Mouse (Mus musculus) erythroblast, embryonic 14.5 days (primary cell): ENCODE measurements around the gene Plcb3. TPM values are rescaled to one million over a fixed set of nuclear protein-coding genes. Genes with fewer than 3 reads are reported as not detected.

Experiments
- H3K27me3 ChIP-seq: 2 replicates; pipeline ENCODE4 v1.6.1; 2012; ENCODE audit warnings: inconsistent platforms; ENCODE audit not compliant: control insufficient read depth
- H3K36me3 ChIP-seq: 2 replicates; pipeline ENCODE4 v1.6.1; 2012; ENCODE audit warnings: mild to moderate bottlenecking, inconsistent platforms; ENCODE audit not compliant: control insufficient read depth
- H3K4me1 ChIP-seq: 2 replicates; pipeline ENCODE4 v1.6.1; 2012; ENCODE audit warnings: inconsistent platforms; ENCODE audit not compliant: control insufficient read depth
- H3K4me3 ChIP-seq: replicated peaks from 2 replicates; pipeline ENCODE3; 2012; ENCODE audit warnings: moderate library complexity, mild to moderate bottlenecking, inconsistent platforms
- H3K9me3 ChIP-seq: 2 replicates; pipeline ENCODE4 v1.6.1; 2012; ENCODE audit warnings: low read length, inconsistent platforms, mixed read lengths; ENCODE audit not compliant: control insufficient read depth
- GATA1 ChIP-seq: IDR thresholded peaks from 2 replicates; pipeline ENCODE4 v1.6.1; 2012; ENCODE audit warnings: low read length, inconsistent platforms, mixed read lengths
- TAL1 ChIP-seq: IDR thresholded peaks from 3 replicates; pipeline ENCODE4 v1.6.1; 2012; ENCODE audit warnings: low read length, inconsistent platforms, mixed read lengths
- polyA plus RNA-seq: library from polyadenylated mRNA; stranded (reverse); fragments of >175 nt; gene quantifications from 2 replicates; pipeline ENCODE4 v1.2.3, GENCODE M21; 2012

The Plcb3 gene
- polyA plus RNA-seq, 1 experiment = 0.22 TPM

DNA sequence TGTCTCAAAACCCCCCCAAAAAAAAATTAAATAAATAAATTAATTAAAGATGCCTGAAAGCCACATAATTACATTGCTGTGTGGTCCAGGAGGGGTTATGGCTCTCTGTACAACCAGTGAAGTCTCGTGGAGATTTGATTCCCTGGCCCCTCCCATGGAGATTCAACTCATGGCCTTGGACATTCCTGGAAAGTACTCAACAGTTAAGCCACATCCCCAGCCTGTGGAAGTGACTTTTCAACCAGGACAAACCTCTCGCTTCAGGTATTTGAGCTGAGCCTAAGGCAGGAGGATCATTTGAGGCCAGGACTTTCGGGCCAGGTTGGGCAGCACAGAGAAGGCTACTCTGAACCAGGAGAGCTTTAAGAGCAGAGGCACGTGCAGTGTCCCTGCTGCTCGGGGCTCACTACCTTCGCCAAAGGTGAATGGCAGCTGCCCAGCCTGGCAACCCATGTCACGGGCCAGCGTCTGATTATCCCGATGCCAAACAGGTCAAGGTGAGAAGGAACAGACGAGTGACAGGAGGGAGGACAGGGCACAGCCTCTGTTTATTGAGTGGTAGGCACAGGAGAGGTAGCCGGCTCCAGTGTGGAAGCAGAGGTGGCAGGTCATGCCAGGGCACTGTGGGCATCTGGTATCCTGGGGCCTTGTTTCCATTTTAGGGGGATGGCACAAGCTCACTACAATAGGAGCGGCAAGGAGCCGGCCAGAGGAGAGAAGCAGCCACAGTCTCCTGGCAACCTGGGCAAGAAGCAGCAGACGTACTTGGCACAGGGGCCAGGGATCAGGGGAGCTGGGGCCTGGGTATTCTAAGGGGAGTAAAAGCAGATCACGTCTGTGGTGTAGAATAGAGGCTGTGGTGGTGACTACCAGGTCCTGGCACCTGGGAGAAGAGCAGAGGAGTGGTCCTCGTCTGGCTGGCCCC lies 38.5 kb downstream of the Plcb3 start:
- Histone ChIP-seq H3K27me3 (peaks cover 40% of the 10 kb centered on the region), H3K4me1 (peaks cover 27% of the 10 kb centered on the region), H3K9me3 (peaks cover 10% of the 10 kb centered on the region; the same call in 1 of the 2 replicates), H3K4me3 (no peak overlapping the region), H3K36me3 (no peaks in the 10 kb centered on the region; the same call in 1 of the 2 replicates)
- no peak for TF ChIP-seq GATA1
- no peak for TF ChIP-seq TAL1

DNA sequence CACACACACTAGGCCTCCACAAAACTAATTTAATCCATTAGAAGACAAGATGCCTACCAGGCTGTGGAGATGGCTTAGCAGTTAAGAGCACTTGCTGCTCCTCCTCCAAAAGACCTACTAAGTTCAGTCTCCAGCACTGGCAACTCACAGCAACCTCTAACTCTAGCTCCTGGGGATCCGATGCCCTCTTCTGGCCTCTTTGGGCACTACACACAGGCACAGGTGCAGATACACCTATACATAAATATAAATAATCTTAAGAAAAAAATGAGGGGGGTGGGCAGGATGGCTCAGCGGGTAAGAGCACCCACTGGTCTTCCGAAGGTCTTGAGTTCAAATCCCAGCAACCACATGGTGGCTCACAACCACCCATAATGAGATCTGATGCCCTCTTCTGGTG lies 40.0 kb downstream of the Plcb3 start:
- Histone ChIP-seq H3K4me3 (no peak overlapping the region), H3K4me1 (peaks cover 17% of the 10 kb centered on the region), H3K9me3 (peaks cover 10% of the 10 kb centered on the region; the same call in 1 of the 2 replicates), H3K27me3 (peaks cover 55% of the 10 kb centered on the region), H3K36me3 (no peaks in the 10 kb centered on the region; the same call in 1 of the 2 replicates)
- TF ChIP-seq TAL1 = no peak
- TF ChIP-seq GATA1 = no peak

DNA sequence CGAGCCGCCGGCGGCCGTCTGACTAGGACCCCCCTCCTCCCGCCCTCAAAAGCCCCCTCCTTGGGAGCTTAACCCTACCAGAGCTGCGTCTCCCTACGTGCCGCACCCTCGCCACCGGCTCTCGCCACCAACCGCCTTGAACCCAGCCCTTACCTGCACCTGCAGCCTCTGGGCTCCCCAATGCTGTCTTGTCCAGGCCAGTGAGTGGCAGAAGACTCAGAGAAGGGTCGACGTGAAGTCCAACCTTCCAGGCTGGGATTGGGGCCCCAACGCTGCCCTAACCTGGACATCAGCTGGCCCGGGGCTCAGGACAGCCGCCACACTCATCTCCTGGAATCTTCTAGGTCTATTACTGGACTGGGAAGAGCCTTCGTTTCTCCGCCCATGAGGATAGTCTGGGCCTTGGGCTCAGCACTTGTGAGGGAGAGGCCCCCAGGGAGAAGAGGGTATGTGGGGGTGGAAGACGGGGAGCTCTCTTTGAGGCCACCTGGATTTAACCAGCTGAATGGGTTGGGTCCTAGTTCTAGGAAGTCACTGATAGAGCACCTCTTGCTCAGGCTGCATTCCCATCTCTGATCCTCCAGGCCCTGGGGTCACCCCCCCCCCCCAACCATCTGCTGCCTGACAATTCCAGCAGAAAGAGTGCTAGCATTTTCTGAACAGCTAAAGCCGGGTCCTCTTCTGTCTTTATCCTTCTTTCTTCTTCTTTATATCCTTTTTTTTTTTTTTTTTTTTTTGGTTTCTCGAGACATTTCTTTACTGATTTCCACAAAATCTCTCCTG lies 41.9 kb downstream of the Plcb3 start, which contains the start of gene Kcnk4:
Gene Kcnk4 (minus strand): TSS at position 321 of the 783 bp plus-strand sequence.
- Histone ChIP-seq H3K4me3 (no peak within 1 kb of the TSS), H3K4me1 (peaks cover 5% of the 10 kb centered on the region), H3K9me3 (peaks cover 10% of the 10 kb centered on the region; the same call in 1 of the 2 replicates), H3K27me3 (peaks cover 71% of the 10 kb centered on the region), H3K36me3 (no peaks in the 10 kb centered on the region; the same call in 1 of the 2 replicates)
- TF ChIP-seq GATA1 (no peak), TAL1 (no peak)

DNA sequence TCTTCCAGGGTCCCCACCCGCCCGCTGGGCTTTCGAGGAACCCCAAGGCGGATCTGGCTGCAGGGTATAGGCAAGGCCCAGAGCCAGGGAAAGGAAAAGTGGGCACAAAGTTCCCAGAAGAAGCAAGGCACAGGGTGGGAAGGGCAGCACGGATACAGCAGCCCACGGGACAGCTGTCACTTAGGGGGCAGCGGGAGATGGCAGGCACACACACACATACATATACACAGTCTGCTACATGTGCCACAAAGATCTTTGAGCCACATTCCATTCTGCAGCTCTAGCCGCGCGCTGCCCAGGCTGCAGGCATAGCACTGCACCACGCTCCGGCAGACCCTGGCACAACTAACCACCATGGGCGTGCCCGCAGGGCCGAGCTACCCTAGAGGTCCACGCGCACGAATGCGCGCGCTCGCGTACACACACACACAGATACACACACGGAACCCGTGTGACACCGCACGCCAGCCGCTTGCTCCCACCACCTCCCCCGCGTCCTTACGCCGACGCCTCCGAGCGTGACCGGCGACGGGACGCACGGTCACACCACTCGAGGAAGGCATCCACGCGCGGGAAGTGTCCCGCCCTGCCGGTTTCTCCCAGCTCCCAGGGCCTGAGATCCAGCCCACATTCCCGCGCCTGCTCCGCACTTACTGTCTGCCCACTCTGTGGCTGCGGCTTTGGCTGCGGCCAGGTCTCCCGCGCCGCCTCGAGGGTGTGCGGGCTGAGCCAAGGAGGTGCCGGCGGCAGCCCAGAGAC lies 42.7 kb downstream of the Plcb3 start:
- Histone ChIP-seq H3K36me3 (no peaks in the 10 kb centered on the region; the same call in 1 of the 2 replicates), H3K4me1 (peaks cover 5% of the 10 kb centered on the region), H3K27me3 (peaks cover 79% of the 10 kb centered on the region), H3K9me3 (peaks cover 10% of the 10 kb centered on the region; the same call in 1 of the 2 replicates), H3K4me3 (no peak overlapping the region)
- TF ChIP-seq TAL1 (no peak), GATA1 (no peak)

DNA sequence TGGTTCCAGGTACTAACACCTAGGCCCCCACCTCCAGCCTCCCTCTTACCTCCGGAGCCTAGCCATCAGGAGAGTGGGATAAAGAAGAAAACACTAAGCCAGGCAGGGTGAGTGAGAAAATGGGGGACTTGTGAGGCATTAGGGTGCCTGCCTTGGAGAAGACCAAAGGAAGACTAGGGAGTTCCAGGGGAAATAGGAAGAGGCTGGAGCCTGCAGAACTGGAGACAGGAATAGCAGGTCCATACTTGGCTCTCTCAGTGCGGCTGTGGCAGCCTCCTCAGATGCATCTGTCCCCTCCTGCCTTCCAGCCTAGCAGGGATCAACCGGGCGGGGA lies 43.2 kb downstream of the Plcb3 start:
- no peak for TF ChIP-seq GATA1
- TF ChIP-seq TAL1 = no peak
- peaks cover 10% of the 10 kb centered on the region; the same call in 1 of the 2 replicates for H3K9me3 ChIP-seq
- peaks cover 5% of the 10 kb centered on the region for H3K4me1 ChIP-seq
- H3K27me3 ChIP-seq = peaks cover 84% of the 10 kb centered on the region
- no peak overlapping the region for H3K4me3 ChIP-seq
- no peaks in the 10 kb centered on the region for H3K36me3 ChIP-seq

DNA sequence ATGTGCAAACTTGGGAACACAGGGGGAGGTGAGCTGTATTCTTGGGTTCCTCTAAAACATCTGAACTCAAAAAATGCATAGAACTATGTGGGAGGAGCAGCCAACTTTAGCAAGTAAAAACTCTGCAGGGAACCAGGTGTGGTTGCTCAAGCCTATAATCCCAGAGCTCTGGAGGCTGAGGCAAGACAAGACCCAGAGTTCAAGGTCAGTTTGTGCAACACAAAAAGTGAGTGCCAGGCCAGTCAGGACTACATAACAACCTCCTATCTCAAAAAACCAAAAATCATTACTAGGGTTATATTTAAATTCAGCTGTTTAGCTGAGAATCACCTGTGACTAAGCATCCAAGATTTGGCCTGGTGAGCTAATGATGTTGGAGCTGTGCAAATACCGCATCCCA lies 44.3 kb downstream of the Plcb3 start:
- no peaks in the 10 kb centered on the region for H3K36me3 ChIP-seq
- H3K4me1 ChIP-seq = peaks cover 5% of the 10 kb centered on the region
- peaks cover 13% of the 10 kb centered on the region; the same call in 1 of the 2 replicates for H3K9me3 ChIP-seq
- no peak overlapping the region for H3K4me3 ChIP-seq
- peaks cover 91% of the 10 kb centered on the region for H3K27me3 ChIP-seq
- TF ChIP-seq GATA1 (no peak), TAL1 (no peak)

DNA sequence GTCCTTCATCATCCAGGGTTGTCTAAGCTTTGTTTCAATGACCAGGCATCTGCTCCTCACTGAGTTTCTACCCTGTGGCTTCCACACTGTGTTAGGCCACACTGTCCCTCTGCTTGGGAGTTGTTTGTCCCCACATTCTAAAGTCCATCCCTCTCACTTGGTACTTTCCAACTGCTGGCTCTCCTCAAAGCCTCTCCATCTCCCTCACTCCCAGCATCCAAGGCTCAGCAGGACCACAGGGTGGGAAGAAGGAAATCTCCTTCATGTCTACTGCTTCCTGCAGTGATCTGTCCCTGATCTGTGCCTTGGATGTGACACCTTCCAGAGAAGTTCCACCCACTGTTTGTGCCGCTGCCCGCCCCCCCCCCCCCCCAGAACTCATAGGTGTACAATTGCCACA lies 45.3 kb downstream of the Plcb3 start:
- Histone ChIP-seq H3K27me3 (peaks cover 97% of the 10 kb centered on the region), H3K4me1 (peaks cover 12% of the 10 kb centered on the region)

DNA sequence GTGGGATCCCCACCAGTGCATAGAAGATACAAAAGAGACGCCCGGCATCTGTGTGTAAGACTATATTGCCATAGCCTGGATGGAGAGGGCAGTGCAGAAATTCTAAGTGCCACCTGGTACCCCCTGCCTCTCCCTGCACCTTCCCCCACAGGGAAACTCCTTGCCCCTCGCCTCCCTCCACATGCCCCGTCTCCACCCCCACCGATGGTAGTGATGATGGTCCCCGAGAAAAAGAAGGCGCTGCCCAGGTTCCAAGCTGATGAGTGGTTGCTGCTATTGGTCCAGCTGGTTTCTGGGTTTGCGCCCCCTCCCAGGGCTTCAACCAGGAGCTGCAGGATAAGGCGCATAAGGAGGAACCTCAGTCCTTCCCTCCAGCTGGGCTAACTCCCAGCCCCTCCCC lies 48.2 kb downstream of the Plcb3 start:
- TF ChIP-seq GATA1 (no peak), TAL1 (no peak)

More for the DNA sequence above, 45.3 kb downstream of the Plcb3 start:
- H3K9me3 ChIP-seq = peaks cover 19% of the 10 kb centered on the region
- H3K36me3 ChIP-seq = no peaks in the 10 kb centered on the region
- no peak overlapping the region for H3K4me3 ChIP-seq
- TF ChIP-seq GATA1 (no peak), TAL1 (no peak)

More for the DNA sequence above, 48.2 kb downstream of the Plcb3 start:
- peaks cover 15% of the 10 kb centered on the region for H3K9me3 ChIP-seq
- peaks cover 22% of the 10 kb centered on the region for H3K4me1 ChIP-seq
- H3K36me3 ChIP-seq = no peaks in the 10 kb centered on the region
- H3K4me3 ChIP-seq = no peak overlapping the region
- peaks cover 97% of the 10 kb centered on the region for H3K27me3 ChIP-seq
